Mouse (Mus musculus) liver, embryonic 14.5 days (tissue): ENCODE measurements at regions not wholly inside any gene's neighbourhood (a gene's known extent, or its start where the extent isn't known, plus 50 kb on each side); places are given as distances from the start of the nearest gene placed in this dataset.

Experiments
- CTCF ChIP-seq: IDR thresholded peaks from 2 replicates; pipeline ENCODE4 v1.5.1; 2016; ENCODE audit warnings: antibody characterized with exemption, low read depth, control low read depth
- EP300 ChIP-seq: IDR thresholded peaks from 2 replicates; pipeline ENCODE4 v1.6.1; 2016; ENCODE audit warnings: antibody characterized with exemption, low read depth

GRCm38 (mm10) chr13:44558491-44559177, 170.6 kb upstream of the Jarid2 start:
- TF ChIP-seq CTCF, result no peak
- TF ChIP-seq EP300, result no peak
